Mouse (Mus musculus) heart, postnatal 36 days (tissue): Measurements from ENCODE around the gene Adh7. TPM values are rescaled to one million over a fixed set of nuclear protein-coding genes. Genes with fewer than 3 reads are reported as not detected.

Source experiments
- total RNA-seq, 2 experiments: library from RNA; stranded (reverse); gene quantifications; 2 replicates each; pipeline ENCODE4 v1.2.3; 2021

Adh7 gene
- total RNA-seq, 2 experiments from 2014 or later: 0.11 to 0.17 TPM

Other genes with a start within 250 kb of the Adh7 start
- 1 to 10 TPM; 4.5 to 5.1 TPM for gene Dapp1, start 236.2 kb upstream of the Adh7 start, total RNA-seq
- 10 to 100 TPM; 52.5 to 58.2 TPM for gene 1110002E22Rik, start 152.7 kb upstream of the Adh7 start, total RNA-seq
- under 1 TPM; 0.64 to 0.81 TPM for gene Gm5105, start 150.4 kb upstream of the Adh7 start, total RNA-seq
- gene Trmt10a, start 74.3 kb upstream of the Adh7 start, total RNA-seq: 1 to 10 TPM; 2.3 to 3.2 TPM
- gene Mttp, start 72.8 kb upstream of the Adh7 start, total RNA-seq: 1 to 10 TPM; 5.4 to 6.2 TPM
- gene 4930579F01Rik, start 23.9 kb upstream of the Adh7 start, total RNA-seq: not detected
- gene Adh1, start 43.2 kb downstream of the Adh7 start, total RNA-seq: 10 to 100 TPM; 36.9 to 67.4 TPM
- gene Adh6a, start 95.5 kb downstream of the Adh7 start, total RNA-seq: not detected
- gene Adh6b, start 124.0 kb downstream of the Adh7 start, total RNA-seq: 1 to 10 TPM; 1.1 to 1.5 TPM
- not detected for gene Adh4, start 197.7 kb downstream of the Adh7 start, total RNA-seq
- gene Adh5, start 225.3 kb downstream of the Adh7 start, total RNA-seq: 10 to 100 TPM; 85.5 to 88.9 TPM